Mouse (Mus musculus) MEL (cell line): ENCODE results near the gene Cenpj.

Experiments used
- CHD1 ChIP-seq: IDR thresholded peaks from 2 replicates; pipeline ENCODE4 v1.6.1; 2012; ENCODE audit warnings: low read depth, mild to moderate bottlenecking, inconsistent platforms, low read length, improper control_type of control experiment
- CTCF ChIP-seq, 3 experiments: IDR thresholded peaks in 2 of 3; conservative IDR thresholded peaks in 1 of 3; 2 replicates each; pipeline ENCODE4 v1.5.1; 2011 to 2012; ENCODE audit warnings: low read length in 3 of 3, low read depth in 2 of 3, mild to moderate bottlenecking in 2 of 3, improper control_type of control experiment in 1 of 3, inconsistent platforms in 1 of 3, mixed read lengths in 1 of 3, moderate library complexity in 1 of 3; ENCODE audit not compliant: control insufficient read depth in 1 of 3, insufficient read depth in 1 of 3, poor library complexity in 1 of 3, severe bottlenecking in 1 of 3
- E2F4 ChIP-seq: IDR thresholded peaks from 2 replicates; pipeline ENCODE4 v1.6.1; 2011; ENCODE audit warnings: low read depth, low read length, improper control_type of control experiment, borderline replicate concordance
- EP300 ChIP-seq, 2 experiments: IDR thresholded peaks; 2 replicates each; pipeline ENCODE4 v1.6.1; 2011; ENCODE audit warnings: improper control_type of control experiment in 2 of 2, low read length in 2 of 2, low read depth in 1 of 2, mild to moderate bottlenecking in 1 of 2
- GATA1 ChIP-seq: IDR thresholded peaks from 2 replicates; pipeline ENCODE4 v1.6.1; 2011; ENCODE audit warnings: low read depth, low read length, improper control_type of control experiment
- NRF1 ChIP-seq: IDR thresholded peaks from 2 replicates; pipeline ENCODE4 v1.6.1; 2014; ENCODE audit warnings: low read depth, mild to moderate bottlenecking, inconsistent platforms, low read length, improper control_type of control experiment, moderate library complexity; ENCODE audit not compliant: poor library complexity, insufficient read depth, severe bottlenecking
- TCF12 ChIP-seq: IDR thresholded peaks from 2 replicates; pipeline ENCODE4 v1.6.1; 2014; ENCODE audit warnings: low read depth, mild to moderate bottlenecking, inconsistent platforms, low read length, improper control_type of control experiment, moderate library complexity

GRCm38 (mm10) chr14:56575969-56576901 is 1.0 kb upstream of the Cenpj start:
- TF ChIP-seq GATA1 (no peak), CHD1 (no peak), CTCF (IDR thresholded peaks at IDR 0.05 in 2 of 3, conservative IDR thresholded peaks at IDR 0.05 in 1 of 3; ENCODE audit: control insufficient read depth in 1 of 3, insufficient read depth in 1 of 3, low read depth in 2 of 3, low read length in 3 of 3, poor library complexity in 1 of 3, severe bottlenecking in 1 of 3) (no peak), NRF1 (no peak), E2F4 (no peak), EP300 (IDR thresholded peaks at IDR 0.05; ENCODE audit: low read depth in 1 of 2, low read length in 2 of 2) (no peak), TCF12 (no peak)
